Mouse (Mus musculus) intestine, embryonic 15.5 days (tissue): ENCODE data around the gene Syt9. TPM values are rescaled to one million over a fixed set of nuclear protein-coding genes. Genes with fewer than 3 reads are reported as not detected.
"Not testable (repeated sequence)": the region's sequence is repeated elsewhere in the genome, so short reads cannot be mapped to it uniquely, and the experiment has no call there.

Experiments
- ATAC-seq: fragments of 200-750 bp; cut with Nextera tagmentation; 2 replicates; pipeline ENCODE4 v1.8.0; 2017; ENCODE audit warnings: moderate TSS enrichment, moderate library complexity
- H3K27ac ChIP-seq: fragments of 300-500 bp; sonication (generic); 2 replicates; pipeline ENCODE4 v1.5.1; 2015; ENCODE audit warnings: mild to moderate bottlenecking, inconsistent platforms
- H3K27me3 ChIP-seq: fragments of 300-500 bp; sonication (generic); replicated peaks from 2 replicates; pipeline ENCODE4 v1.6.1; 2015; ENCODE audit warnings: inconsistent platforms
- H3K36me3 ChIP-seq: fragments of 300-500 bp; sonication (generic); 2 replicates; pipeline ENCODE4 v1.6.1; 2015; ENCODE audit warnings: inconsistent platforms
- H3K4me1 ChIP-seq: fragments of 300-500 bp; sonication (generic); replicated peaks from 2 replicates; pipeline ENCODE4 v1.6.1; 2015; ENCODE audit warnings: inconsistent platforms
- H3K4me2 ChIP-seq: fragments of 300-500 bp; sonication (generic); replicated peaks from 2 replicates; pipeline ENCODE4 v1.6.1; 2015; ENCODE audit warnings: mild to moderate bottlenecking, inconsistent platforms
- H3K4me3 ChIP-seq: fragments of 300-500 bp; sonication (generic); replicated peaks from 2 replicates; pipeline ENCODE4 v1.5.1; 2015; ENCODE audit warnings: inconsistent platforms
- H3K9ac ChIP-seq: fragments of 300-500 bp; sonication (generic); 2 replicates; pipeline ENCODE4 v1.6.1; 2015; ENCODE audit warnings: inconsistent platforms
- H3K9me3 ChIP-seq: fragments of 300-500 bp; sonication (generic); 2 replicates; pipeline ENCODE4 v1.6.1; 2016; ENCODE audit warnings: inconsistent platforms
- WGBS: fragments of 180-500 bp; shearing (Covaris S2); methylation state at CpG from one replicate; pipeline ENCODE4 v1.1.7; 2015; 5-methylcytosine and 5-hydroxymethylcytosine counted together
- polyA plus RNA-seq: library from polyadenylated mRNA; unstranded; fragments of >200 nt; fragmentation: Nextera tagmentation; extraction: Ambion mirVana; gene quantifications from 2 replicates; pipeline ENCODE4 v1.2.1, GENCODE M21; 2015

The Syt9 gene
- polyA plus RNA-seq, 1 experiment from 2014 or later = 4.4 TPM

DNA sequence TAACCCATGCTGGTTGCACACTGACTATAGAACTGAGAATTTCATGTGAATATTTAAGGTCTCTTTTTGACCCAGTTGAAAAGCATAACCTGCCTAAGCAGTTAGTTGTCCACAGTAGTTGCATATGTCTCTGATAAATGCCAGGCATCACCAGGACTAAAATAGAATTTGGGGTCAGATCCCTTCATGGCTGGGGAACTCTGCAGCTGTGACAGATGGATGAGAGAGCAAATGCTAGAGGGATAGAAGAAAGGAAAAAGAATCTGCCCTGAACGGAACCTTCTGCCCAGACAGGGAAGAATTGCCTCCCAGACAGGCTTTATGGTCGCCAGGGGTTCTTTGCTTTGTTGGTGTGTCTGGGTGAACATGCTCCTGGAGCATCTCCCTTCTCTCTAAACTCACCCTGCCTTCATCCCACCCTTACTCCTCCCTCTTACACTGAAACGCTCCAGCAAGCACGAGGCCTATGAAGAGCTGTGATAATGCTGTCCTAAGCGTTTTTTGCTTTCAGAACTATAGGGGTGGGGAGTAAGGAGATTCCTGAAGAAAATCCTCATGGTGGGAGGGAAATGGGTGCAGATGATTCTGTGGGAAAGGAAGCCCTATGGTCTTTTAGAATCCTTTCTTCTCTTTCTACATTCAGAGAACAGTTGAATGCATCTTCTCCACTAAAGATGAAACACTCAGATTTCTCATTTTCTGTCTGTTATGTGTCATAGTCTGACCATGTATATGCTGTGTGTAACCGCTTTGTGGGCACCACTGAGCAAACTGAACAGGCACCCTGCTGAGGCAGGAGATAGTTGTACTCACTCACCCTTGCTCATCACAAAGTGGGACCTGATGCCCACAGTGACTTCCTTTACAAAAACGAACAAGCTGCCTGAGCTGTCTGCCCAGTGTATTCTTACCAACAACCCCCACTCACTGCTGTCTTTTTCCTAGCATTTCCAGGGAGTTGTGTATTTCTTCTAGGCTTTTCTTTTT lies 108.7 kb downstream of the Syt9 start:
- no peak overlapping the region for H3K27ac ChIP-seq
- no peaks in the 10 kb centered on the region for H3K4me1 ChIP-seq
- H3K4me3 ChIP-seq = no peak overlapping the region
- no peaks in the 10 kb centered on the region for H3K36me3 ChIP-seq
- H3K9ac ChIP-seq = no peak overlapping the region
- no peaks in the 10 kb centered on the region for H3K9me3 ChIP-seq
- WGBS = 39% methylated on average over 7 of the region's 7 CpGs
- ATAC-seq = no peak
- no peak overlapping the region for H3K4me2 ChIP-seq
- H3K27me3 ChIP-seq = no peaks in the 10 kb centered on the region

DNA sequence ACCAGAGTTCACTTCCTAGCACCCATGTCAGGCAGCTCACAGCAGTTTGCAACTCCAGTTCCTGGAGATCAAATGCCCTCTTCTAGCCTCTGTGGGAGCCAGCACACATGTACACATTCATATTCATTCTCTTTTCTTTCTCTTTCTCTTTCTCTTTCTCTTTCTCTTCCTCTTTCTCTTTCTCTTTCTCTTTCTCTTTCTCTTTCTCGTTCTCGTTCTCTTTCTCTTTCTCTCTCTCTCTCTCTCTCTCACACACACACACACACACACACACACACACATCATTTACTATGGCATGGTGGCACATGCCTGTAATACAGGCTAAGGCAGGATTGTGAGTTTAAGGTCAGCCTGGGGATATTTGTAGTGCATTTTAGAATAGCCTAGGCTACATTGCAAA lies 115.2 kb downstream of the Syt9 start:
- H3K27me3 ChIP-seq, H3K4me1 ChIP-seq, H3K4me3 ChIP-seq, H3K4me2 ChIP-seq, ATAC-seq, H3K27ac ChIP-seq, H3K9ac ChIP-seq, H3K36me3 ChIP-seq, H3K9me3 ChIP-seq: not testable (repeated sequence)
- WGBS = 80% methylated on average over 2 of the region's 2 CpGs

DNA sequence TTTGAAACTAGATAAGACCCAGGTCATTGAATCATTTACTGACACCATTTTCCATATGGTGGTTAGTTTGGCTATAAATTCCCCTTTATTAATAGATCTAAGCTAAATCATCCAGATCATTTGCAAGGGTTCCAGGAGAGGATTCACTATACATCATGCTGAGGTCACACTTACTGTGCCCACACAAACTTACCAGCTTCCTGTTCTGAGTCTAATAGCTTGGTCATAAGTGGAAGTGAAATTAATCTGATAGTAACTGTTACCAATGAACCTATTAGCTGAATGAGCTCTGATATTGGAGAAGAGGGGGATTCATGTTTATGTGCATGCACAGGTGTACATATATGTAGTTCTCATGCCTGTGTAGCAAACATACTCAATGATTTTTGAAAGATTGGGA lies 124.9 kb downstream of the Syt9 start:
- Histone ChIP-seq H3K9me3 (no peaks in the 10 kb centered on the region), H3K4me2 (no peak overlapping the region), H3K36me3 (no peaks in the 10 kb centered on the region), H3K4me1 (no peaks in the 10 kb centered on the region), H3K27me3 (no peaks in the 10 kb centered on the region), H3K9ac (no peak overlapping the region), H3K27ac (no peak overlapping the region), H3K4me3 (no peak overlapping the region)
- no peak for ATAC-seq

DNA sequence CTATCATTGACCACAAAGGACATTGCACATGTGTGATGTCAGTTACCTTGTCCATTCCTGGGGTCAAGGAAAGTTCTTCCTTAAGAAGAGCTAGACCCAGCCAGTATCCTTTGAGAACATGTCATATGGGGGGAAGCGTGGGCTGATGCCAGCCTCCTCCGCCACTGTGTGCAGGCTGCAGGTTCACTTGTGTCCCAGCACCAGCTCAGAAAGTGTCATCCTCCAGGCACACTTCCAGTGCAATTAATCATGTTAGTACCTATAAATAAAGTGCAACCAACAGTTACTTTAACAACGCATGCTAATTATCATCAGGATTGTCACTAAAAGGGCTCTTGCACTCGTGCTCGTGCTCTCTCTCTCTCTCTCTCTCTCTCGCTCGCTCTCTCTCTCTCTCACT lies 126.4 kb downstream of the Syt9 start:
- H3K4me1 ChIP-seq = no peaks in the 10 kb centered on the region
- H3K36me3 ChIP-seq = no peaks in the 10 kb centered on the region
- no peak overlapping the region for H3K27ac ChIP-seq
- no peak for ATAC-seq
- H3K4me2 ChIP-seq = no peak overlapping the region
- 76% methylated on average over 7 of the region's 7 CpGs for WGBS
- H3K4me3 ChIP-seq = no peak overlapping the region
- no peaks in the 10 kb centered on the region for H3K27me3 ChIP-seq
- no peaks in the 10 kb centered on the region for H3K9me3 ChIP-seq
- H3K9ac ChIP-seq = no peak overlapping the region

DNA sequence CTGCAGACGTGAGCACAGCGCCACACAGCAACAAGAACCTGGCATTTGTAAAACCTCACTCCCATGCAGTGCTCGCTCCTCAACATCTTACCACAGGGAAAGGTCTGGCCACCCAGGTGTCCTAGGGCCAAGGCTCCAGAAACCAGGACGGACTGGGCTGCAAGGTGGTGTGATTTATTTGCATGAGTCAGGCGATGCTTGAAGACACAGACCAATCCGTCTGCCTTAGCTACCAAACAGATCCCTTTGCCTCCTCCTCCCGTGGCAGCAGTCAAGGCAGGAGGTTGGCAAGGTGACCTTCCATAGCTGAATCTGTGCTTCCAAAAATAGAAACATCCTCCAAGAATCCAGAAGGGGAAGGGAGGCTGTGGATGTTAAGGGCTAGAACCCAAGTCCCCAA lies 130.1 kb downstream of the Syt9 start:
- Histone ChIP-seq H3K4me3 (no peak overlapping the region), H3K4me2 (no peak overlapping the region), H3K9ac (no peak overlapping the region), H3K36me3 (no peaks in the 10 kb centered on the region), H3K4me1 (no peaks in the 10 kb centered on the region), H3K27ac (no peak overlapping the region), H3K27me3 (no peaks in the 10 kb centered on the region), H3K9me3 (no peaks in the 10 kb centered on the region)
- ATAC-seq = no peak
- 65% methylated on average over 7 of the region's 7 CpGs for WGBS

DNA sequence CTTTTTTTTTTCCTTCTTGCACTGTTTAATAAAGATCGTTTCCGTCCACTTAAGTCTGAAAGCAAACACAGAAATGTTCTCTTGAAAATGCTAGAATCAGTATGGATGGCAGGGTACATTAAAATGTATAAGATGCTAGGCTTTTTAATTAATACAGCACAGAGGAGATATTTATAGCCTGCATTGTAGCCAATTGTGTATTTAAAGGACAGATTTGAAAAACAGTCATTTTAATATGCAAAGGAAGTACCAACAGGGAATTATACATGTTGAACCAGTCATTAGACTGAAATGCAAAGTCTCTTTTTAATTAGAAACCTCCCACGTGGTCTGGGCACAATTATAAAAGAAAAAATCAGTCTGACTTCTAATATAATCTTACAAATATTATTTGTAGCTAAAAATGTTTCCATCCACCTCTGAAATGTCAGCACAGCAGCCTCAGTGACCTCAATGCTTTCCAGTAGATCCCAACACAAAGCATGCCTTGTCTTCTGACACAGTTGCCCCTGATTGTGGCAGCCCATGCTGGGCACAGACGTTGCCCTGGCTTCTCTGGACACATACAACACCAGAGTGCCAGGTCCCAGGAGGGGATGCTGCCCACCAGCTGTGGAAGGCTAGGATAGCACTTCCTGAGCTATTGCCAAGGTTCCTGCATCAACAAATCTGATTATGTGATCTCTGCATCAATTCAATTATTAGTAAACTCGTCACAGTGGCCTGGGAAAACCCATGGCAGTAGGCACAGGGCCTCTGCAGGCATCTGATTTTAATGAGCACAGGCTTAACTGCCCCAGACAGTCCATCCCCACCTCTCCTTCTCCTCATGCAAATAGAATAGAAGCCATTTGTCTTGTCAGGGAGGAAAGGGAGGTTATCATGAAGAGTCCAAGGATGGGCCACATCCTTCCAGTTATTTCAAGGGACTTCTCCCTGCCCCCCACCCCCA lies 134.5 kb downstream of the Syt9 start:
- no peak for ATAC-seq
- Histone ChIP-seq H3K4me3 (no peak overlapping the region), H3K36me3 (no peaks in the 10 kb centered on the region), H3K27ac (no peak overlapping the region), H3K4me2 (no peak overlapping the region), H3K9ac (no peak overlapping the region), H3K9me3 (no peaks in the 10 kb centered on the region), H3K4me1 (no peaks in the 10 kb centered on the region), H3K27me3 (no peaks in the 10 kb centered on the region)
- WGBS = 58% methylated on average over 5 of the region's 5 CpGs

DNA sequence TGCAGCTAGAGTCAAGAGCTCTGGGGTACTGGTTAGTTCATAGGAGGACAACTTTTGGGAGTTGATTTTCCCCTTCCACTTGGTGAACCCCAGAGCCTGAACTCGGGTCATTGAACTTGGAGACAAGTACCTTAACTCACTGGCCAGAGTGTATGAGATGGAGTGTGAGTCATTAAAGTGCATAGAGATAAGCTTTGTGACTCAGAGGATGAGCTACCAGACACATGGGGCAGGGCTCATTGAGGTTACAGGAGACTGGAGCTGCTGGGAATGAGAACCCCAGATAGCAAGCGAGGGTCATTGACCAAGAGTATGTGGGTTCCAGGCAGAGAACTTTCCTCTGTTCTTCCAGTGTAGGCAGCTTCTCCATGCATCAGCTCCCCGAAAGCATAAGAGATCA lies 137.4 kb downstream of the Syt9 start:
- H3K4me1 ChIP-seq = no peaks in the 10 kb centered on the region
- 0 out of 2 replicates have a peak, but pooled peaks have one; percentile 39 for ATAC-seq
- no peaks in the 10 kb centered on the region for H3K9me3 ChIP-seq
- H3K27me3 ChIP-seq = no peaks in the 10 kb centered on the region
- H3K27ac ChIP-seq = no peak overlapping the region
- H3K9ac ChIP-seq = no peak overlapping the region
- 77% methylated on average over 3 of the region's 3 CpGs for WGBS
- H3K36me3 ChIP-seq = no peaks in the 10 kb centered on the region
- no peak overlapping the region for H3K4me3 ChIP-seq
- no peak overlapping the region for H3K4me2 ChIP-seq

DNA sequence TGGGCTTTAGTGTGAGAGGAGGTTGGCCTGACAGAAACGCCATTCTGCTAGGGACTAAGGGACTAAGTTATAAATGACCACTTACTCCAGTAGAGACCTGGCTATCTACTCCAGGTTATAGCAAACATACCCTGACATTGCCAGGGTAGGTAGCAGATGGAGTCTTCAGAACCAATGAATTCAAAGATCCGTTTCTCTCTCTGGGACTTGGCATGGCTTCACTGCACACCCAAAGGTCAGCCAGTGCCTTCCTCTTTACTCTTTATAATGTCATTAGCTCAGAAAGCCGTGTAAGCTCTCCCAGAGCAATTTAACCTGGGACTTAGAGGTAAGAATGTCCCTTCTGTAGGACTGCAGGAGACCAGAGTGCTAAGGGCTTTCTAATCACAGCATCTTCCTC lies 139.2 kb downstream of the Syt9 start:
- no peak overlapping the region for H3K27ac ChIP-seq
- H3K4me2 ChIP-seq = no peak overlapping the region
- no peak overlapping the region for H3K9ac ChIP-seq
- no peaks in the 10 kb centered on the region for H3K27me3 ChIP-seq
- no peak overlapping the region for H3K4me3 ChIP-seq
- no peaks in the 10 kb centered on the region for H3K9me3 ChIP-seq
- 72% methylated on average over 3 of the region's 3 CpGs for WGBS
- H3K4me1 ChIP-seq = no peaks in the 10 kb centered on the region
- no peaks in the 10 kb centered on the region for H3K36me3 ChIP-seq
- ATAC-seq = no peak

DNA sequence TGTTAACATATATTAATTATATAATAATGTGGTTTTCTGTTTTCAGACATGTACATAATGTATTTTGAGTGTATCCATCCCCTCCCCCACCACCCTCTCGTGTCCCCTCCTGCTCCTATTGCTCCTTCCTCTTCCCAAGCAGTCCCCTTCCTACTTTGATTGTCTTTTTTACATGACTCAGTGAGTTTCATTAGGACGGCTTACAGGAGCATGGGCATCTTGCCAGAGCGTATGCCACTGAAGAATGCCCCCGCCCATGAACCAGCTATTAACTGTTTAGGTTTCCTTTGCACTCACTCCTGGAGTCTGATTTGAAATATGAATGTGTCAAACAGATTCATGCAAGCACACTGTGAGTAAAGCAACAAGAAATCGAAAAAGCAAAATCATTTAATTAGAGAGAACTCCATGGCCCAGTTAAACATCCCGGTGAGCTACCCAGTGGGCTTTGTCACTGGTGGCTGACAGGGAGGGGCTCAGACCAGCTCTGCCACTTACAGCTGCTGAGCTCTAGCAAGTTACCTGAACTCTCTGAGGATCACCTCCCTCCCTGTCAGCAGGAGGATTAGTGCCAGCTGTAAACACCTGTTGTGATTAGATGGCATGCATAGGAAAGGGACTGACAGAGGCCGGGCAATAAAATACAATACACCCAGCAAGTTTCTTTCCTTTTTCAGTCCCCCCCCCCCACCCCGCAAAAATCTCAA lies 146.3 kb downstream of the Syt9 start:
- Histone ChIP-seq H3K27me3 (no peaks in the 10 kb centered on the region), H3K4me2 (no peak overlapping the region), H3K9ac (no peak overlapping the region), H3K9me3 (no peaks in the 10 kb centered on the region), H3K4me3 (no peak overlapping the region), H3K36me3 (no peaks in the 10 kb centered on the region), H3K27ac (no peak overlapping the region), H3K4me1 (no peaks in the 10 kb centered on the region)
- 51% methylated on average over 8 of the region's 8 CpGs for WGBS
- no peak for ATAC-seq

DNA sequence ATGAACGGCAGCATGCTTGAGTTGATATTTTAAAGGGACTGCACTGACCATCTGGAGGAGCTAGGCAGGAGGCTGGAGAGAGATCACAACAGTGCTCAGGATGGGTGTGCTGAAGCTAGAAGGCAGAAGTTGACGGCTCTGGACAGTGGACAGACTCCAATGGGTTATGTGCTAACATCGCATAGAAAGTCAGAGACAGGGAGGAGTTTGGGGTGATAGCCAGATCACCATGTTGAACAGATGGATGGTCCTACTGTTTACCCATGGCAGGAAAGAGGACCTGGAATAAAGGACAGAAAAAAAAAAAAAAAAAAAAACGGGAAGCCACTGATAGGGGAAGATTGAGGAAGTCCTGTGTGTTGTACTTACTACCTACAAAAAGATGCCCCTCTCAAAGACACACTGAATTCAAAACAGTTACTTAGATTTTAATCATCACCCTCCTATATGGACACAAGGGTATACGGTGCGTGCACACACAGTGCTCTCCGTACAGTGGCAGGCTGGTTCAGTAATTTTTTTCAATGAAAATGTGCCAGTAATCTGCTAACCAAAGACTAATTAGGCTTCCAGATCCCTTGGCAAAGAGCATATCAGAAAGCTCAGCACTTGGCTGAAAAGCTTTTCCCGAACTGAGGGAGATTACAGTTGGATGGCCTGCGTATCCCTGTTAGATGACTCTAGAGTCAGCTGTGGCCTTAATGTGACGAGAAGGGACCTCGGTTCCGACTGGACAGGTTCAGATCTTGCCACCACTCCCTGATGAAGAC lies 148.9 kb downstream of the Syt9 start:
- Histone ChIP-seq H3K4me2 (no peak overlapping the region), H3K27ac (no peak overlapping the region), H3K4me1 (no peaks in the 10 kb centered on the region), H3K36me3 (no peaks in the 10 kb centered on the region), H3K4me3 (no peak overlapping the region), H3K9ac (no peak overlapping the region), H3K9me3 (no peaks in the 10 kb centered on the region), H3K27me3 (no peaks in the 10 kb centered on the region)
- ATAC-seq = no peak
- WGBS = 83% methylated on average over 12 of the region's 12 CpGs

DNA sequence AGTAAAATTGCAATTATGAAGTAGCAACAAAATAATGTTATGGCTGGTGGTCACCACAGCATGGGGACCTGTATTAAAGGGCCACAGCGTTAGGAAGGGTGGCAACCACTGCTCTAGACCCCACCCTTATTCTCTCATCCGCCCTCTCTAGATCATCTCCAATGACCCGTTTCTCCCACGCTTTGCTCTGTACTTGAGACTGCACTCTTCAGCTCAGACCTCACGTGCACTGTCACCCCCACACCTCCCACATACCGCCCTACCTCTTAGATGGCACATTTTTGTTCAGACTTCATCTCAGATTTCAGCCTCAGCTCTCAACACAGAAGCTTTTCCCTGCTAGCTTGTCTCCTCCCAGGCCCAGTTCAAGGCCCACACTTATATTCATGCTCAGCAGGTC lies 150.9 kb downstream of the Syt9 start:
- Histone ChIP-seq H3K27me3 (no peaks in the 10 kb centered on the region), H3K36me3 (no peaks in the 10 kb centered on the region), H3K9me3 (no peaks in the 10 kb centered on the region), H3K27ac (no peak overlapping the region), H3K4me2 (no peak overlapping the region), H3K4me3 (no peak overlapping the region), H3K4me1 (no peaks in the 10 kb centered on the region), H3K9ac (no peak overlapping the region)
- WGBS = 83% methylated on average over 6 of the region's 6 CpGs
- ATAC-seq = no peak
